Mouse (Mus musculus): Measurements from ENCODE around the gene Pfas. TPM values are rescaled to one million over a fixed set of nuclear protein-coding genes. Genes with fewer than 3 reads are reported as not detected.
"Not testable (repeated sequence)": the region's sequence is repeated elsewhere in the genome, so short reads cannot be mapped to it uniquely, and the experiment has no call there.

Pfas gene
- polyA plus RNA-seq, 1 experiment from 2014 or later: 29.7 TPM

DNA sequence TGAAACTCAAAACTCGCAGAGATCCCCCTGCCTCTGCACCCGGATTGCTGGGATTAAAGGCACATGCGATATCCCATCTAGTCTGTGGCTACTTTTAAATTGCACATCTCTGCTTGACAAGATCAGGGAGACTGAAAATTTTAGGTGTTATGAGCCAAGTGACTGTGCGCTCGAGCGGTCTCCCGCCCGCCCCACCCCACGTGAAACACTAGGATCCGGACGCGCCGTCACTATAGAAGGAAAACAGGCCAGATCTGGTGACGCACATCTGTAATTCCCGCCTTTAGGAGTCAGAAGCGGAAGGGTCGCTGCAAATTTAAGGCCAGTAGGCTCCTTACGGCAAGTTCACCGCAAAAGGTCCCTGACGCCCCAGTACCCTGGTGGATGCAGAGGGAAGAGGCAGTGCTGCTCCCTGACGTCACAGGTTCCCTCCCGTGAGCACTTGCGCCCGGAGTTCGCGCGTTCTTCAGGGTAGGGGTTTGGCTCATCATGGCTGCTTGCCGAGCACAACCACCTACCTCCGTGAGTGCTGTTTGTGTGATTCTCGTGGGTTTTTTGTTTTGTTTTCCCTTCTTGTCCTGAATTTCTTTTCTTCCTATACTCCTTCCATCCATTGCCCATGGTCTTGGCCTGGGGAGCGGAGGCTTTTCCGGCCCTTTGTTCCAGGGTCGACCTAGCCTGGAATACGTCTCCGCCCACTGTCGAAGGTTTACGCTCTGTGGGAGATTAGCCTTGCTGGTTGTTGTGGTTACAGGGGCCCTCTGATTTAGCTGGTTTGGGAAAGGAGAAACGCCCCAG lies 7.6 kb upstream of the Pfas start, which contains the start of gene Ctc1:
Ctc1 (plus strand) TSS at position 268 of the 798 bp plus-strand sequence.
- peak; percentile 93 for DNase-seq (ENCODE audit: low spot score)

DNA sequence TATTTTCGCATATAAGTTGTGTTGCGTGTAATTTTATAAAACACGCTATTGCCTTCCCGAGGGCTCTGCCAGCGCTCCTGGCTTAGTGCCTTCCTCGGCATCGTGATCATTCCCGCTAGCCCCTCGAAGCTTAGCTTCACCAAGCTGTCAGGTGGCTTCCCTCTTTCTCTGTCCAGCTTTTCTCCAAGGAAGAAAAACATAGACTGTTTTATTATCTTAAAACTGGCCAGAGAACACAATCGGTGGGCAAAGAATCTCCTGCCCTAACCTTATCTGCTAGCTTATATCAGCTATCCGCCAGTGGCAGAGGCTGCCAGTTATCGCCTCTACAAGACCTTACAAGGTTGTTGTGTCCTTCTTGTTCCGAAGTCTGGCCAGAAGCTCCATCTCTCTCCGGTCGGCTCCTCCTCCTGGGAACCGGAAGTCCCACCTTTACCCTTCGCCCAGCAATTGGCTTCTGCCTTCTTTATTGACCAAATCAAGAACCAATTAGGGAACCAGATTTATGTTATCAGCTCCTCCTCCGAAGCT lies 3.9 kb upstream of the Pfas start:
- DNase-seq (ENCODE audit: low spot score): peak; percentile 87

DNA sequence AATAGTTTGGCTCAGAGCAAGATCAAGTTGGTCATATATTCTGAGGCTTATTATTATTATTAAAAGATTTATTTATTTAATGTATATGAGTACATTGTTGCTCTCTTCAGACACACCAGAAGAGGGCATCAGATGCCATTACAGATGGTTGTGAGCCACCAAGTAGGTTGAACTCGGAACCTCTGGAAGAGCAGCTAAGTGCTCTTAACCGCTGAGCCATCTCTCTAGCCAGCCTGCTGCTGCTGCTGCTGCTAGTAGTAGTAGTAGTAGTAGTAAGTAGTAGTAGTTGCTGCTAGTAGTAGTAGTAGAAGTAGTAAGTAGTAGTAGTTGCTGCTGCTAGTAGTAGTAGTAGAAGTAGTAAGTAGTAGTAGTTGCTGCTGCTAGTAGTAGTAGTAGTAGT lies 3.2 kb upstream of the Pfas start:
- DNase-seq (ENCODE audit: low spot score): not testable (repeated sequence)

DNA sequence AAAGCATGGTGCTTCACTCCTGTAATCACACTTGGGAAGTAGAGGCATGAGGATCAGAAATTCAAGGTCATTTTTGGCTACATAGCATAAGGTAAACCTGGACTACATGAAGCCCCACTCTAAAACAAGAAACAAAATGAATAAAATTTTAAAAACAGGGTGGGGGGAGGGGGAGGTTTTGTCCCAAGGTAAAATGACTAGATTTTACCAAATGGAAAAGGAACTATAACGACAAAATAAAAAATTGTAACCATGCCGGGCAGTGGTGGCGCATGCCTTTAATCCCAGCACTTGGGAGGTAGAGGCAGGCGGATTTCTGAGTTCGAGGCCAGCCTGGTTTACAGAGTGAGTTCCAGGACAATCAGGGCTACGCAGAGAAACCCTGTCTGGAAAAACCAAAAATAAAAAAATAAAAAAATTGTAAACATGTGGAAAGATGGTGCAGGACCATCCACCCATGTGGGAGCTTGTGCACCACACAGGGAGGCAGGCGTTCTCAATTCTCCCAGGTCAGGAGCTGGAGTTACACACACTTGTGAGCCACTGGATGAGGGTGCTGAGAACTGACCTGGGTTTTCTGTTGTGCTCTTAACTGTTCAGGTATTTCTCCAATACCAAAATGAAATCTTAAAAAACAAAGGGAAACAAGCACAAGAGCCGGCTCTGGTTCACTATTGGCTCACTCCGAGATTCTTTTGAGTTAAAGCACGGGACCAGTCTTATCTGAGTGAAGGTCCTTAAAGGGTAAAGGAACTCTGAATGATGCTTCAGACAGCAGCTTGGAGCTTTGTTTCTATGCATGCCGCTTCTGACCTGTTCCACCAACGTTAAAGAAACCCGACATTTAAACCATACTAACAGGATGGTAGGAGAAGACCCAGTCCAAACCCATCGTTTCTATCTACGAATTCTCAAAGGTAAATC lies 2.4 kb upstream of the Pfas start:
- DNase-seq (ENCODE audit: low spot score): no peak

DNA sequence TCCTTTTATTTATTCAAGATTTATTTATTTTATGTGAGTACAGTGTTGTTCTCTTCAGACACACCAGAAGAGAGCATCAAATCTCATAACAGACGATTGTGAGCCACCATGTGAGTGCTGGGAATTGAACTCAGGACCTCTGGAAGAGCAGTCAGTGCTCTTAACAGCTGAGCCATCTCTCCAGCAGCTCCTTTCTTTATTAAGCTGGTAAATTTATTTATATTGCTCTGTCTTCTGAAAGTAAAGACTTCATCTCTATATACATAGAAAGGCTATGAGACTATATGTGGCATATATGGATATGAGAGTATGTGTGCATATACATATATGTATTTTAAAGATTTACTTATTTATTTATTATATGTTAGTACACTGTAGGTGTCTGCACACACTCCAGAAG lies 1.2 kb upstream of the Pfas start:
- no peak for DNase-seq (ENCODE audit: low spot score)

DNA sequence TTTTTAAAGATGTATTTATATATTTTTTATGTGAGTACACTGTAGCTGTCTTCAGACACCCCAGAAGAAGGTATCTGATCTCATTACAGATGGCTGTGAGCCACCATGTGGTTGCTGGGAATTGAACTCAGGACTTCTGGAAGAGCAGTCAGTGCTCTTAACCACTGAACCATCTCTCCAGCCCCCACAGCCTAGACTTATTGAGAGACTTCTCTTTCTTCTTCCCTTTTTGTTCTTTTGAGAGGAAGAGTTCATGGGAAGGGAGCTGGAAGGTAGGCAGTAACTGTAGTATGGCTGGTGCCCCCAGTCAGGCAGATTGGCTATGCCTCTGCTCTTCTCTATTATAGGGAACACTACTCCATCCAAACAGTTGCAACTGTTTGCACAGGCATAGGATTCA lies 1.7 kb downstream of the Pfas start:
- DNase-seq (ENCODE audit: low spot score): not testable (repeated sequence)

DNA sequence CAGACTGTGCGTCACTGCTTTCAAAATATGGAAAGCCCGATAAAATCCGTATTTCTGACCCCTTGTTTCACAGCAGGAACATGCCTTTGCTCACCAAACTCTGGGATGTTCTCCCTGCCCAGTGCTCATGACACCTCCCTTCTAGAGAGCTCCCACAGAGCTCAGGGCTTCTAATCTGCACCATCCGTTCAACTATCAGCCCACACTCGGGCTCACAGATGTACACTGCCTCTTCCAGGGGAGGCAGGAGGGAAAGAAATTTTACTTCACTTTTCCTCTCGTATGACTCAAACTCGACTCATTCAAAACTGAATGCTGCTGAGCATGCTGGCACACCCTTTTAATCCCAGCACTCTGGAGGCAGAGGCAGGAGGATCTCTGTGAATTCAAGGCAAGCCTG lies 3.1 kb downstream of the Pfas start:
- DNase-seq (ENCODE audit: low spot score): no peak

DNA sequence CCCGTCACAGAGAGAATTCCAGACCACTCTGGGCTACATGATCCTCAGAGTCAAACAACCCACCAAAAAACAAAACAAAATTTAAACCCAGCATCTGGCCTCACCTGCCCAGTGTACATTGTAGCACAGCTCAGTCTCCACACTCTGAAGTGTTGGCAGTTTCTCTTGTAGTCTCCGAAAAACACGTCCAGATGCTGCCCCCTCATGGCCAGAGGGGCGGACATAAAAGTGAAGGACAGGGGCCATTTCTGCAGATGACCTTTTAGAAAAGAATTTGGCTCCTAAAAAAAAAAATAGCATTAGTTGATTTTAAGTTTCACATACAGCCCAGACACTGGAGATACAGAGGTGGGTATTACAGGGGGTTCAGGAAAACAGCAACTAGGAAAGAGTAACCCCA lies 4.7 kb downstream of the Pfas start:
- no peak for DNase-seq (ENCODE audit: low spot score)

DNA sequence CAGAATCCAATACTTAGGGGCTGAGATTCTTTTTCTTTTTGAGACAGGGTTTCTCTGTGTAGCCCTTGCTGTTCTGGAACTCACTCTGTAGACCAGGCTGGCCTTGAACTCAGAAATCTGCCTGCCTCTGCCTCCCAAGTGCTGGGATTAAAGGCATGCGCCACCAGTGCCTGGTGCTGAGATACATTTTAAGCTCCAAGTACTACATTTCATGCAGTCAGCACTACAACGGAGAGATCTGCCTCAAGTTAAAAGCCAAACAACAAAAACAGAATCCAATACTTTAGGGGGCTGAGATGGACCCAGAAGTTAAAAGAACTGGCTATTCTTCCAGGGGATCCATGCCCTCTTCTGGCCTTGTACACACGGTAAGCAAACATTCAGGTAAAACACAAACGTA lies 5.5 kb downstream of the Pfas start:
- DNase-seq (ENCODE audit: low spot score): not testable (repeated sequence)

DNA sequence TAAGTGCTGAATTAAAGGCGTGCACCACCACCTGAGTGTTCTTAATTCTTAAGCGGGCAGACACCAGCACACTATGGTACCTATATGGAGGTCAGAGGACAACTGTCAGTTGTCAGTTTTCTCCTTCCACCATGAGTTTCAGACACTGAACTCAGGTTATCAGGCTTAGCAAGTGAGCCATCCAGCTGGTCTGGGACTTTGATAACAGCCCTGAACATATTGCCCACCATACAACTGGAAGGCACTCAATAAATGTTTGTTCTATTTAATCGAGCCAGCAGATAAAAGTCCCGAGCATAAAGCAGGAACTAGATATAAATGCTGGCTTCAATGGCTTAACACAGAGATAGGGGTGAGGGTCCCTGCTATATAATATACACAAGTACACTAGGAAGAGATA lies 11.2 kb downstream of the Pfas start:
- DNase-seq (ENCODE audit: low spot score): no peak

DNA sequence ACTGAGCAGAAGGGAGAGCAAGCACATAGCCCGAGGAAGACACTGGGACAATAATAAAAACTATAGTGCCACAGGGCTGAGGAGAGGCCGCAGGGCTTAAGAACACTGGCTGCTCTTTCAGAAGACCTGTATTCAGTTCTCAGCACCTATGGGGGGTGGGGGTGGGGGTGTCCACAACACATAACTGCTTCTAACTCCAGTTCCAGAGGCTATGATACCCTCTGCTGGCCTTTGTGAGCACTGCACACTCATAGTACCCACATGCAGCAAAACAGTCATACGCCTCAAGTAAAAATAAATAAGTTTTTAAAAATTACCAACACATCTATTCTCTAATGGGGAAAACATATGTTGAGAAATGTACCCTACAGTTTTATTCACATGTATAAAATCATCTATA lies 13.9 kb downstream of the Pfas start:
- DNase-seq (ENCODE audit: low spot score): no peak

DNA sequence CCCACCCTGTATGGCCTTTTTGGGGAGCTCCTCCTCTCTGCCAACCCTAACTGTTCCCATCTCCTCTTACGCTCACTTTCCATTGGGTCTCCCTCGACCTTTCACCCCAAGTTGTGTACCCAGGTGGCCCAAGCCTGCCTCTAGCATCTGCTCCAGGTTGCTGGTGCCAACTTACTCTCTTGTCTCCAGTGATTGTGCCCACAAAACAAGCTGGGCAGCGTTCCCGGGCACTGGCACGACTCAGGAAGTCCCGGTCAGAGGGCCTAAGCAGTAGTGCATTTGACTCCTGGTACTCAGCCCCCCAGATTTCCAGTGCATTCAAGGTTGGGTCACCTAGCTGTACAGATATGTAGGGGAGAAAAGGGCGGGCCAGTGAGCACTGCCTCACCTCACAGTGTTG lies 15.1 kb downstream of the Pfas start:
- DNase-seq (ENCODE audit: low spot score): no peak

DNA sequence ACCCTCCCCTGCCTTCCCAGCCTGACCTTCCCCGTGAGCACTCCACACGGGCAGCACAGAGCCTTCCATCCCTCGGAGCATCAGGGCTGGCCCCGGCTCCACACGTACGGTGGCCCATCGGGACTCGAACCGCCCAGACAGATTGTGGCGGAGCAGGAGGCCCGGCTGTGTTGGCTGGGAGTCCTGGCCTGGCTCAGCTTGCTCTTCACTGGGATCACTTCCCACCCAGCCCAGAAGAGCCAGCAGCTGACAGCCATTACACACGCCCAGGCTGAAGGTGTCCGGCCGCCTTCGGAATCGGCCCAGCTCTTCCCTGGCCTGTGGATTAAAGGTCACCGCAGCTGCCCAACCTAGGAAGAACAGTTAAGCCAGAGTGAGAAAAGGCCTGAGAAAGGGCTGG lies 19.9 kb downstream of the Pfas start:
- DNase-seq (ENCODE audit: low spot score): no peak

DNA sequence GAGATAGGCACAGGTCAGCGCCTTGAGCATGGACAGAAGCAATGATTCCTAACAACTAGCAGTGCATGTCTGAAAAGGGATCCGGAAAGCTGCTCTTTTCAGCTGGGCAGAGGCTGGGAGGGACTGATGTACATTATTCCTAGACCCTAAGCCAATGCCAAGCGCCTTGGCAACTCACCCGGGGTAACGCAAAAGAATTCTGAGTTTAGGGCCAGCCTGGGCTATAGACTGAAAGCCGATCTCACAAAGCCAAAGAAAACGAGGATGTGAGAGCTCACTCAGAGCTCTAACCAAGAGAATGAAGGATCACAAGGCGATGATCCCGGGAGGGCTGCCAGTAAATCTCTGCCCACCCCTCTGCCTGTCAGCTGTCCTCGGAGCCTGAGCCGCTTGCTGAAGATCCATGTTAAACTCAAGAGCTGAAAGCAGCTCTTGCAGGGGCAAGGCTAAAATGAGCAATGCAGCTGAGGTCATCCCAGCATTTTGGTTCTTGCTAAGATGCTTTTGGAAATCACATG lies 20.8 kb downstream of the Pfas start:
- no peak for DNase-seq (ENCODE audit: low spot score)

DNA sequence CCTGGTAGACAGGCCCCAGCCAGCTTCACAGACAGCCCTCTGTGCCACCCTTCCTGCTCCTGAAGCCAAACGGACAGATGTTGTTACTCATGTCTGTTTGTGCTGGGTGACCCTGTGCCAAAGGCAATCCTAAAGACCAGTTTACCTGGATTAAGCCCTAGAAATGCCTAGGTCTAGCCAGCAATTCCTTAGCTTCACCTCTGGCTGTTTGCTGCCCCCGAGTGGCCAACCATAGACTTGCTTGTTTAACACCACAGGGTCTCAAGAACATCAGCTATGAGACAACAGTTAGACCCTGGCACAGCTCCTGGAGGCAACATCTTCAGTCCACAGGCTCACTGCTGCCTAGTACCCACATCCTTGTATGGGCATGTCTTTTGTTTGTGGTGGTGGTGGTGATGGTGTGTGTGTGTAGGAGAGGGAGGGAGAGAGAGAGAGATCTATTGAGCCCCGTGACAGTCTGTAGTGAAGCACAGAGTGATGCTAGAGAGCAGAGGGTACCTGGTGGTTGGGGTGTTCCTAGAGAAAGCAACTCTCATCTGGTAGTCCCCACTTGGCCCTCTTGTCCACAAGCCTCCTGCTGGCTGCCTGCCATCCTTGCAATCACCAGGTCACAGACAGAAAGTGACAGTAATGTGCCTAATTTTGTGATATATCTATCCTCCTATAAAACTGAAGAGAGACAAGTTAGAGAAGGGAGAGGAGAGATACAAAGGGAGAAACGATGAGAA lies 25.5 kb downstream of the Pfas start:
- DNase-seq (ENCODE audit: low spot score): peak; percentile 79

DNA sequence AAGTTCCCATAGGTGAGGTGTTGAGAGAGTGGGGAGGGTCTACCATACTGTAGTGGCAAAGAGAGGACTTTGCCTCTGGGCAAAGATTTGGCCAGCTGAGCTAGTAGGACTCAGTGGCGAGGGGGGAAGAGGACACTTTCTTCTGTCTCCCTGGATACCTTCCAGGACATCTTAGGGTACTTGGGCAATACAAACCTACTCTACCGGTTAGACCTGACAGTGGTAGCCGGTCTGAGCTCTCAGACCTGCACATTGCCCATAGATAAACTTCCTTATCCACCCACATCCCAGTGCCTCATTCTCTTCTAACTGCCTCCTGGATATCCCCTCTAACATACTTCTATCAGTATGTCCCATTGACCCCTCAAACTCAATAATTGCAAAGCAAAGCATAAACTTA lies 27.3 kb downstream of the Pfas start:
- DNase-seq (ENCODE audit: low spot score): no peak

DNA sequence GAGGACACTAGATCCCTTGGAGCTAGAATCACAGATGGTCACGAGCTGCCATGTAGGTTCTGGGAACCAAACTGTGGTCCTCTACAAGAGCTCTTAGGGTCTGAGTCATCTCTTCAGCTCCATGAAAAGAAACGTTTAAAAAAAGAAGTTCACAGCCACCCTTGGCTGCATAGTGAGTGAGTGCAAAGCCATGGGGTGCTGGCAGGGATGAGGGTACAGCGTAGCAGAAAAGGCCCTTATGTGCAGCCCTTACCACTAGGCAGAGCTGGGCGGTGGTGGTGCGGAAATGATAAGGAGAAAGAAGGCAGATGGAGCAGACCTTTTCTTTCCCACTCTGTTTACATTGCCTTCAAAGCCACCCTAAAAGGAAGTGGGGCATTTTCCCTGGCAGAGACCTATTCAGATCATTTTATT lies 28.9 kb downstream of the Pfas start:
- no peak for DNase-seq (ENCODE audit: low spot score)

DNA sequence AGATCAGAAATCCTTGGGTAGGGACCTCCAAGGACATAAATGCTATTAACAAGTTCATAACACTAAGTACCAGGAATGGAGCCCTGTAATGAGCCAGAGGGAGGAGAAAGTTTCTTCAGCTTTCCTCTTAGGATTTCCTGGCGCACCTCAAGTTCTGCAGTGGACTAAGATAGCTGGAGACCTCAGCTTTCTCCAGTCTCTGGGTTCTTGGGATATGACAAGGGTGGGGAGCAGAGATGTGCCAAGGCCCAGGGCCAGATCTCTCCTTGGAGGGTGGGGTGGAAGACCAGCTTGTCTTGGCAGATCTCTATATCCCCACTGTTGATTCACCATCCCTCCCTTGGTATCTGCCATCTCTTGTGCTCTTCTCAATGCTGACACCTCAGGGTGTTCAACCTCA lies 32.7 kb downstream of the Pfas start:
- DNase-seq (ENCODE audit: low spot score): no peak

DNA sequence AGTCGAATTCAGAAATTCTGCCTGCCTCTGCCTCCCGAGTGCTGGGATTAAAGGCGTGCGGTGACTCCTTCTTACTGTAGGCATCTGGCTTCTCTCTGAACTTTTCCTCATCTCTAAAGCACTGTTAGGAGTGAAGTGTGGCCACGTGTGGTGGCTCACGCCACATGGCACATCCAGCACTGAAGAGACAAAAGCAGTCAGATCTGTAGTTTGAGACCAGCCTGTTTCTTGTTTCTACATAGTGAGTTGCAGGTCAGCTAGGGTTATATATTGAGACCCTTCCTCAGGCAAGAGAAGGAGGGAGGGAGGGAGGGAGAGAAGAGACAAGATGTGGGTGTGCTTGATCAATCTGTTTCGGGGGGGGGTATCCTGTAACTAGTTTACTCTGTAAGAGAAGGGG lies 33.2 kb downstream of the Pfas start, which contains the start of gene Rangrf:
Rangrf (minus strand) TSS at position 101 of the 400 bp plus-strand sequence.
- no peak for DNase-seq (ENCODE audit: low spot score)

DNA sequence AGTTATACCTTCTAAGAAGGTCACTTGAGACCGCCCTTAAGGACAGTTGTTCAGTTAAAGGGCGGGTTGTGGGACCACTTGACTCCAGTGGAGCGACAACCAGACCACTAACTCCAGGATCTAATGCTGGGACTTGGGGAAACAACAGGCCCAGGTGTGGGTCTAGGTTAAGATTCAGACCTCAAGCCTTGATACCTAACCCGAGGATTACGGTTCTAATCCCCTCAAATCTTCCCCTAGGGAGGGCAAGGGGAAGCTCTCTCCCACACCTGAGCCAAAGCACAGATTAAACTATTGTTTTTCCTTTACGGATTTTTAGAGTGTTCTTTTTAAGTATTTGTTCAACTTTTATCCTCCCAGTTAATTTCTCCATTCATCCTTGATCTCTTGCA lies 34.2 kb downstream of the Pfas start:
- DNase-seq (ENCODE audit: low spot score): no peak

Data from thymus, postnatal 0 days (tissue).